Mouse (Mus musculus) right cerebral cortex, adult 18-20 months (tissue): ENCODE measurements around the gene Ly6g6f.
A peak's percentile ranks its signal among the peaks of the same experiment; 100 is the strongest.
"Not testable (repeated sequence)": the region's sequence is repeated elsewhere in the genome, so short reads cannot be mapped to it uniquely, and the experiment has no call there.

Source experiments
- DNase-seq: peaks from one replicate; pipeline ENCODE4 v3.0.0; 2022; ENCODE audit warnings: mixed read lengths

Ly6g6f gene

DNA sequence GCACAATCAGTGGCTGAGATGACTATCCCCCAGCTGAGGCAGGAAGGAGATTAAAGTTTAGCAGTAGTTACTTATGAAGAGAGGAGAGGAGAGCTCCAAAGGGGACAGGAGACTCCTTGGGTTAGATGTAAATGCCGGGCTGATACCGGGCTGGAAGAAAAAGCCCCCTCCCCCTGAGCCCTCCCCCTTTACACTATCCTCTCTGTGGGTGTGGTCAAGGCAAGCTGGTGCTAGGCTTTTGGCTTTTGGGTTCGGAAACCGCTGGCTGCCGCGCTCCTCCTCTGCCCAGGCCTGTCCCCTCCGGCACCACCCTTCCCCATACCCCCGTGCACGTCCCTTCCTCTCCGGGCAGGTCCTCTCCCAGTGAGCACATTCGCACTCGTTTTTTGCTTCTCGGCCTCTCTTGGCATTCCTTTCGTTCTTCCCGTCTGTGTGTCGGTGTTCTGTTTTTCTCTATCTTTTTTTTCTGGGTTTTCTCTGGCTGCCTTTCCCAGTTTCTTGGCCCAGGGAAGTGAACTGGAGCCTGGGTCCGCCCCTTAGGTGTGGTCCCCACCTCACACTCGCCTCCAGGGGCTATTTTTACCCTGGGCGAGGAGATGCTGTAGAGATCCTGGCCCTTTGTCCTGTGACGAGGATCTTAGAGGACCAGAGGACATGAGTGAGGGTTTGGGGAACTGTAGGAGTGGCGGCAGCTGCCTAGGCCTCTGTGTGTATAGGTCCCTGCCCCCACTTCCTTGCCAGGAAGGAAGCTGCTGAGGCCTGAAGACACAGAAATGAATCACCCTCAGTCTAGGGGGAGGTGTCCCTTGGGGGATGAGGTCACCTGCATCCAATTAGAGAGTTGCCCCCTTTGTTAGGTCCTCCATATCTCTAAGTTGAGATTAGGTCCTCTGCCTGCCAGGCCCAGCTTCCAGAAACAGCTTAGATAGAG lies 34.0 kb downstream of the Ly6g6f start:
- DNase-seq: no peak

- no peak for DNase-seq
Observed at GRCm38 (mm10) chr17:35050126-35050750, 35.2 kb downstream of the Ly6g6f start.

GRCm38 (mm10) chr17:35049561-35050016 lies 35.8 kb downstream of the Ly6g6f start, which contains the start of gene Clic1:
Gene Clic1, plus strand, starts transcription at chr17:35049966.
- no peak for DNase-seq

- DNase-seq: no peak
Observed at GRCm38 (mm10) chr17:35048932-35049440, 36.4 kb downstream of the Ly6g6f start.

GRCm38 (mm10) chr17:35048149-35048931 lies 37.1 kb downstream of the Ly6g6f start:
- DNase-seq: no peak

GRCm38 (mm10) chr17:35047688-35048087 lies 37.7 kb downstream of the Ly6g6f start:
- no peak for DNase-seq

DNA sequence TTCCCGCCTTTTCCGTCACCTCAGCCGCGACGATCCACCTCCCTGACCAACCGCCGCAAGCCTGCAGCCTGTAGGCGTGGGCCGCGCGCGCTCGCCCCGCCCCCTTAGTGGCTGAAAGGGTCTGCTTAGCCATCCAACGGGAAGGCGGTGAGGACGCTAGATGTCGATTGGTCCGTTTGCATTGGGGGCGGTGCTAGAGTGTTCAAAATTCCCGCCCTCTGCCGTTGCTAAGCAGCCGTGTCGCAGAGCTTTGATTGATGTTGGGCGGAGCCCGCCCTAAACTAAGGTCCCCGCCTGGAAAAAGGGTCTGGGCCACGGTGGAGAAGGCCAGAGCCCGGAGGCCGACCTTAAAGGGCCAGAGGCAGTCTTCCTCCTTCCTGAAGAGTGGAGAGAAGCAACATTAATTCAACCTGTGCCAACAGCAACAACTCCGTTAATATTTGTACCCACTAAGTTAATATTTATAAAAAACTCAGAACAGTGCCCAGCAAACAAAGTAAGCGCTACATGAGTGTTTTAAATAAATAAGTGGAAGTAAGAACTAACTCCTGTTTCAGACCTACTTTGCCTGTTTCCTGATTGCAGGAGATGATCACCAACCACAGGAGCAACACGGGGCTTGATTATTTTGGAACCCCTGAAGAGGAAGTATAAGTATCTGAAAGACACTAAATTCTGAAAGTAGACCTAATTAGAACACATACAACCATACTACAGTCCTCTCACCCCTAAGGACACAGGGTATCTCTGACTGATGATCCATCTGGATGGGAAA lies 38.5 kb downstream of the Ly6g6f start, which contains the start of gene Msh5:
TSS of gene Msh5 (minus strand) at position 65 of the 775 bp plus-strand sequence.
- DNase-seq: peak; percentile 91

DNA sequence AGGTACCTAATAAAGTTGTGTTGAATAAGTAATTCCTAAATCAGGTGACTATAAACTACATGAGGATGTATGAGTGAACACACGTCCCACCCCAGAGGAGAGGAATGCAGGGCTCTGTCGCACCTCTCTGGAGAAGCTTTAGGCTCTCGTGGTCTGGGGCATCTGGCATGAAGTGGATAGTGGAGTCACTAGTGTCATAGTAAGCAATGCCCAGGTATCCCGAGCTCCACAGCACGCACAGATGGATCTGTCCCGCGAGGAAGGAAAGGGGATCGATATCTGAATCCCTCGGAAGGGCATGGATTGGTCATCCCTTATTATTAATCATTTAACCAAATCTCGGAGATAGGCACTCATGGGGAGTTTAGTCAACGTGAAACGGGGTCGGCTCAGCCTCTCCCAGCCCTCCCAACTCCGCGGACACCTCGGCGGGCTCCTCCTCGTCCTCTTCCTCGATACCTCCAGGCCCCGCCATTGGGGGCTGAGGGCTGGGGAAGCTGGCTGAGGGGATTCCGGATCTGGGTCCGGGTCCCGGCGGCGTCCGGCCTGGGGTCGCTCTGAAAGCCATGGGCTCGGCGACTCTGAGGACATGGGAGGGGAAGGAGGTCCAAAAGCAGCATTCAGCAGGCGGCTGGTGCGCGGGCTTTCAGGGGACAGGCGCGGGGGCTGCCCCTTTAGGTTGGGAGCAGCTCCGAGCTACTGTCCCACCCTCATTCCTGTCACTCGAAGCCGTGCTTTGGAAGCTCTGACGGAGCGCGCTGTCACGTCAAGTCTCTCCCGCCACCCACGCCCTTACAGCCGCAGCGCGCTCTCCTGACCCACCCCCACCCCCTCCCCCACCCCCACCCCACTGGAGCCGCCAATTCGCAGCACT lies 39.4 kb downstream of the Ly6g6f start:
- no peak for DNase-seq

DNA sequence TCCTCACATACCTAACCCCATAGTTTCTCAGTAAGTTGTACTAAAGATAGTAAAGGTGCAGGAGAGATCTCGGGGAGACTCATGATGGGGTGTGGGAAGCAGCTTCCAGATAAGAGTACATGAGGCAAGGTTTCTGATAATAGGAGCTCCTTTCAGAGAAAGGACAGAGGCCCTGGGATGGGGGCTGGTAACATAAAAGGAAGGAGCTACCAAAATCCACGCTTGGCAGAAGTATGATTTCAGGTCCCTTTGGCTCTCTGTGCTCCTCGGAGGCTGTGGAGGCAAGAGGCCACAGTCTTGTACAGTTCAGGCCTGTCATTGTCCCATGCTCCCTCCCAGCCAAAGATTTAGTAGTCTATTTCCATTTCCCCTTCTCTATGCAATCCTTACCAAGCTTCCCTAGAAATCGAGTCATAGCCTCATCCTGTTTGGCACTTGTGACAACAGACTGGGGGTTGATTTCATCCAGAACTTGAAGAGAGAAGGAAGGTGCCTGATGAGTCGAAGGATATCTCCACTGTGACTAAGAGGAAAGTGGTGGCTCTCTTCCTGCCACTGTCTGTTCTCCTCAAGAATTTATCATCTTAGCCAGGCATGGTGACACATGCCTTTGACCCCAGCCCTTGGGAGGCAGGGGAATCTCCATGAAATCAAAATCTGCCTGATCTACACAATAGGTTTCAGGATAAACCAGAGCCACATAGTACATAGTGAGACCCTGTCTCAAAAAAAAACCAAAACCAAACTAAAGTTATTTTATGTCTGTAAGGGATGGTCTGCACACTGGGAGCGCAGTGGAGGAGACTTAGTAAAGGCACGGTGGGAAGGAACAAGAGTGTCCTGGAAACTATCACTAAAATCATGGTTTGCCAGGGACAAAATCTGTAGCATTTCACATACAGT lies 40.3 kb downstream of the Ly6g6f start:
- no peak for DNase-seq

DNA sequence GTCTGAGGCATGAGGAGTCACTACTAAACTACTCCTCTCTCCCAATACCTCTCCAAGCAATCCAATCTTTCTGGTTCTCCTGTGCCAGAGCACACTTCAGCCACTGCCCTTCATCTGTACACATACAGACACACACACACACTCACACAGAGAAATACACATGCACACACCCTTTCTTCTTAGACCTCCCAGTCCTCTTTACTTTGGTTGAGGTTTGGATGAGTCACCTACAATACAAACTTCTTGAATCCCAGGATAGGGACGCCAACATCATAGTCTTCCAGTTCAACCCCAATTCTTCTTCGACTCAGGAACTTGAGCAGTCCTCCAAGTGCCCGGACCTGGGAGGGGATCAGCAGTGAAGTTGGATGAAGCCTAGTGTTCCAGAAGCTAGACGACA lies 41.6 kb downstream of the Ly6g6f start:
- DNase-seq: no peak

- peak; percentile 55 for DNase-seq
Observed at GRCm38 (mm10) chr17:35039121-35039873, 46.1 kb downstream of the Ly6g6f start.

- no peak for DNase-seq
Observed at GRCm38 (mm10) chr17:35034896-35035295, 50.5 kb downstream of the Ly6g6f start.

- not testable (repeated sequence) for DNase-seq
Observed at GRCm38 (mm10) chr17:35033703-35034102, 51.7 kb downstream of the Ly6g6f start.

DNA sequence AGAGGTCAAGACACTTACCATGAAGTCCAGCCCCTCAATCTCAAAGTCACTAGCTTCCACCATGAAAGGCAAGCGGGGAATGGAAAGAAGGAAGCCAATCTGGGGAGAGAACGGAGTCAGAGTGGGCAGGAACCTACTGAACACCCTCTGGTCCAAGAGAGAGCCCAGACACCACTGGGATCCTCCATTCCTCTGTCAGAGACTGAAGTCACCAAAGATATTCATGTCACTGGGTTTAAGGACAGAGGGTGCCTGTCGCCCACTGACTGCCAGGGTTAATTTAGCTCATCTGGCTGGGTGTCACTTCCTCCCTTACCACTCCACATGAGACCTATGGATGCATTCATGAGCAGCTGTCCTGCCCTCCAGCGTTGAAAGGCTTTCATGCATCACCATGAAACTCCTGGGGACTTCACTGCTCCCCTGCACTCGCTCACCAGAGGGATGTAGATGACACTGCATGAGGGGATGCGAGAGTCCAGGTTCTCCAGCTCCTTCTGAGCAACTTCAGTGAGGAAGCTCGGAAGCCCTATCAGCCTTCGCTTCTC lies 53.0 kb downstream of the Ly6g6f start:
- DNase-seq: no peak

- no peak for DNase-seq
Observed at GRCm38 (mm10) chr17:35031880-35032279, 53.5 kb downstream of the Ly6g6f start.

DNA sequence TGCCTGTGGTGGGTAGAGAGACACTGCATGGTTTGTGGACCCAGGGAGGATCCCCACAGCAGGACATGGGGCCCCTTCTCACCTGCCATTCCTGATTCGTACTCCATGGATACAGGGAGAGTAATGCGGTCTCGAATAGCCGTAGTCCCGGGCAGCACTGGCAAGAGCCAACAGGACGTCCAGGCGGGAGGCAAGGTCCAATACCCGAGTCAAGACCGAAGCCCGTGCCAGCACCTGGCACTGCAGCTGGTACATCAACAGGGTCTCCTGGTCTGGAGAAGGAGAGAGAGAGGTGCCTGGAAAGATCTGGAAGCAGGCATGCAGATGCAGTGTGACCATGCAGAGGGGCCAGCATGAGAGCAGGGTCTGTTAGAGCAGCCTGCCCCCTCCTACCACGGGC lies 54.1 kb downstream of the Ly6g6f start:
- no peak for DNase-seq
